Mouse (Mus musculus) cerebellum, adult 2 months (tissue): ENCODE results near the gene Klhl7.

Experiments used
- CTCF ChIP-seq: fragments of 200-500 bp; IDR thresholded peaks from 2 replicates; pipeline ENCODE4 v1.5.1; 2011; ENCODE audit warnings: low read depth, mild to moderate bottlenecking, control low read depth, low read length, moderate library complexity, borderline replicate concordance; ENCODE audit not compliant: insufficient read depth
- POLR2A ChIP-seq: fragments of 200-500 bp; IDR thresholded peaks from 2 replicates; pipeline ENCODE4 v1.6.1; 2011; ENCODE audit warnings: low read length, control low read depth, borderline replicate concordance; ENCODE audit not compliant: insufficient read depth

GRCm38 (mm10) chr5:24125910-24126636 is 25.7 kb downstream of the Klhl7 start:
- TF ChIP-seq CTCF (no peak), POLR2A (no peak)
